Mouse (Mus musculus) mouse embryonic stem cell (cell line): Measurements from ENCODE around the gene Nek8.
"Not testable (repeated sequence)": the region's sequence is repeated elsewhere in the genome, so short reads cannot be mapped to it uniquely, and the experiment has no call there.

Source experiments
- in situ Hi-C, 2 experiments: fragments of 300-500 bp; cut with MboI; formaldehyde crosslinking; loops; 1 replicate in 1 of 2; 3 replicates in 1 of 2; pipeline ENCODE4 v1.14.3; 2019 to 2020; ENCODE audit warnings: low sequenced_read_pairs in 2 of 2, low pct_unique_long_range_greater_than_20kb in 1 of 2, mixed read lengths in 1 of 2; ENCODE audit not compliant: unreplicated experiment in 1 of 2

Nek8 gene

DNA sequence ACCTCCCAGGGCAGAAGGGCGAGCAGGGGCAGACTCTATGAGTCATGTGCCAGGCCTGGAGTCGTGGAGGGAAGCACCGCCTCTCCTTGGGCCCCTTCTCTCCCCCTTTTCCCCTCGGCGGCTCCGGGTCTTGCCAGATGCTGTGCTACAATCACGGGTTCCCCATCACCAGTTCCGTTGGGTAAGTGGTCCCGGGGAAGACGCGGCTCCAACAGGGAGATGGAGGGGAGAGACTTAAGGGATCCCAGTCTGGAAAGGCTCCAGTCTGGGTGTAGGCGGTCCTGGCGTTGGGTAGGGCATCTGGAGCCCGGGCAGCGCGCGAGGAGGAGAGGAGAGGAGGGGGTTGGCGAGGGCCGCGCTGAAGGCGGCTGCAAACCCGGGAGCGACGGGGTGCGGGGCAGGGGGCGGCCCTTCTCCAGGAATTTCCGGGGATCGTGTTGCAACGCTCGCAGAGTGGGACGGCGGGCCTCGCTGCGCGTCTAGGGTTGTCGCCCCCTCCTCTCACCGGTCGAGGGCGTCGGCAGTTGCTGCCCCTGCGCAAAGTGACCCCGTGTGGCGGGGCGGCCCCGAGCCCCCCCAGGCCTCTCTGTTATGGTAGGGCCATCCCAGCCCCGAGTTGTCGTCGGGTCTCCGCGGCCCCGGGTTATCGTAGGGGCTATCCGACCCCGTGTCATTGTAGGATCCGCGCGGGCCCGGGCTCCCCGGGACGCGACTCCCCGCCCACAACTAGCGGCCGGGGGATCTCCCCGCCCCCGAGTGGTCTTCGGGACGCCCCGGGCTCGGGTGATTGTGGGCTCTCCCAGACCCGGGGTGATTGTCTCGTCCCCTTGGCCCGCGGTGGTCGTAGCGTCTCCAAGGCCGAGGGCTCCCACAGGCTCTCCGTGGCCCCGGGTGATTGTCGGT is 12.1 kb upstream of the Nek8 start, which contains the start of gene Rab34:
Gene Rab34 (plus strand): TSS at position 100 of the 903 bp plus-strand sequence.
- in situ Hi-C loops: no loop called here

- in situ Hi-C loops: not testable (repeated sequence)
Observed at GRCm38 (mm10) chr11:78184702-78185101, 8.2 kb upstream of the Nek8 start.

DNA sequence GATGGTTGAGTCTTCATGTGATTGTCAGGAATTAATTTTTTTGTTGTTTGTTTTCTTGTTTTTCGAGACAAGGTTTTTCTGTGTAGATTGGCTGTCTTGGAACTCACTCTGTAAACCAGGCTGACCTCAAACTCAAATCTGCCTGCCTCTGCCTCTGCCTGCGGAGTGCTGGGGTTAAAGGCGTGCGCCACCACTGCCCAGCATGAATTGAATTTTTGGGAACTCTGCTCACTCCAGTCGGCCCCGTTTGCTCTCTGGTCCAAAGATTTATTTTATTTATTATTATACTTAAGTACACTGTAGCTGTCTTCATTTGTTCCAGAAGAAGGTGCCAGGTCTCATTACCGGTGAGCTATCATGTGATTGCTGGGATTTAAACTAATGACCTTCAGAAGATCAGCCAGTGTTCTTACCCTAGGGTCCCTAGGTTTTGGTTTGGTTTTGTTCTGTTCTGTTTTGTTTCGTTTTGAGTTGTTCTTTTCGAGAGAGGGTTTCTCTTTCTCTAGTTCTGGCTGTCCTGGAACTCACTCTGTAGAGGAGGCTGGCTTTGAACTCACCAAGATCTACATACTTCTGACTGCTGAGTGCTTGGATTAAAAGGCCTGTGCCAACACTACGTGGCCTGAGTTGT is 7.5 kb upstream of the Nek8 start:
- in situ Hi-C loops: no loop called here

DNA sequence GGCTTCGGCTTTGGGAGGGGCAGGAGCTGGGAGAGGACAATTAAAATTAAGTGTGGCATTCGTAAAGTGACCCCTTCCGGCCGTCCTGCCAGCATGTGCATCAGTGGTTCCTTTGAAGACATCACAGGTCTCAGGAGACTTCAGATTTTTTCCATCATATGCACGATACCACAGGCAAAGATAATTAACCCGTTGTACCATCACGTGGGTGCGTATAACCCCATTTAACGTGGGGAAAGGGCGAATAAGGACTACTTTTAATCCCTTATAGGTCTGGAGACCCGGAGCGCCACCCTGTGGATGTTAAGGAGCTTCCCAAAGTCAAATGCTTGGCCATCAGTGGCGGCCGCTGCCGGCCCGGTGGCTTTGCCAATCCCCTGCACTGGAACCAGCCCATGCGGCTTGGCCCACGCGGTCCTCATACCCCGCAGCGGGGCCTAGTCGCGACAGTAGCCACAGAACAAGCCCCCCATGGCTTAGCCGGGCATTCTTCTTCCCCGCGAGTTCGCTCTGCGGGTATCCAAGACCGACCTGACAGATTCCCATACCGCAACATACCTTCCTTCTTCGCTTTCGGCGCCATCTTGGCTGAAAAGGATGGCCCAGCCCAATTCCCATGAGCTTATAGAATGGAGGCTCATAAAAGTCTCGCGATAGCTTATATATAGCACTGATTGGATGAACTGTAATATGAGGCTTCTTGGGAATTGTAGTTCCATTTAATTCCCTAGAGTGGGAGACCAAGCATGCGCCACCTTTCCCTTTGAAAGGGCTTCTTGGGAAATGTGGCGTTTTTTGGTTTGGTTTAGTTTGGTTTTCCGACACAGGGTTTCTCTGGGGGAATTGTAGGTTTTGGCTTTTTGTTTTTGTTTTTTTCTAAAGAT is 6.7 kb upstream of the Nek8 start, which contains the start of gene Rpl23a:
Gene Rpl23a (minus strand): TSS at position 624 of the 884 bp plus-strand sequence.
- in situ Hi-C loops: no loop called here

DNA sequence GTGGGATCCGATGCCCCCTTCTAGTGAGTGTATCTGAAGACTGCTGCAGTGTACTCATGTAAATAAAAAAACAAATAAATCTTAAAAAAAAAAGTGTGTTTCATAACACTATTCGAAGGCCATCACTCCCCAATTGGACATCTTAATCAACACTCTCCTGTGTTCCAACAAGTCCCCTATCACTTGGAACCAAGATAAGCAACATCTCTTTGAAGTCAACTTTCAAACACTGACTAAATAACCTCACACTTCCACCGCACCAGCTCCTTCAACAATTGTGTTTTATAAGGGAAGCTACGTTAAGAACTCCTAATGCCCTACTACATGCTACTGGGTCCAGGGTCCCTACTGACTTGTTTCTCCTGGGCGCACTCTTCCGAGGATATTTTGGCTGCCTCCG is 6.0 kb upstream of the Nek8 start:
- in situ Hi-C loops: no loop called here

DNA sequence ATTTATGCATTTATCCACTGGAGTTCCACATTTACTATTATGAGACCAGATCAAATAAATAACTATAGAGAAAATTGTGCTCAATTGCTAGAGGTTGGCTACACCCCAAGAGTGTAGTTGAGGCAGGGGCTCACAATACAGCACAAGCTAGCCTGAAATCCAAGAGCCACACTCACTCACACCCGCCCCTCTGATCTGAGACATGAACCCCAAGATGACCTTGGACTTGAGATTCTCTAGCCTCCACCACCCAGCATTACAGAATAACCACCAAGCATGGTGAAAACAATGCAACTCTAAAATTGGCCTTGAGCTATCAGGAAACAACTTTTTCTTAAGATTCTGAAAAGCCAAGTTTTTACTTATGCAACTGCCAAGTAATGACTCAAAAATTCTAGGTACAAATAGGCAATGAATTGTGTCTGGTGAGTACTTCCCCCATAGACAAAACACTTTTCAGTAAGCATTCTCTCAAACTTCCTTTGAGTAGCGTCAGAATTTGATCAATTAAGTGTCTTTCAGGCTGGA is 5.4 kb upstream of the Nek8 start:
- in situ Hi-C loops: no loop called here

- in situ Hi-C loops: no loop called here
Observed at GRCm38 (mm10) chr11:78180081-78180761, 3.7 kb upstream of the Nek8 start.

GRCm38 (mm10) chr11:78179438-78179999 is 3.0 kb upstream of the Nek8 start:
- in situ Hi-C loops: no loop called here

DNA sequence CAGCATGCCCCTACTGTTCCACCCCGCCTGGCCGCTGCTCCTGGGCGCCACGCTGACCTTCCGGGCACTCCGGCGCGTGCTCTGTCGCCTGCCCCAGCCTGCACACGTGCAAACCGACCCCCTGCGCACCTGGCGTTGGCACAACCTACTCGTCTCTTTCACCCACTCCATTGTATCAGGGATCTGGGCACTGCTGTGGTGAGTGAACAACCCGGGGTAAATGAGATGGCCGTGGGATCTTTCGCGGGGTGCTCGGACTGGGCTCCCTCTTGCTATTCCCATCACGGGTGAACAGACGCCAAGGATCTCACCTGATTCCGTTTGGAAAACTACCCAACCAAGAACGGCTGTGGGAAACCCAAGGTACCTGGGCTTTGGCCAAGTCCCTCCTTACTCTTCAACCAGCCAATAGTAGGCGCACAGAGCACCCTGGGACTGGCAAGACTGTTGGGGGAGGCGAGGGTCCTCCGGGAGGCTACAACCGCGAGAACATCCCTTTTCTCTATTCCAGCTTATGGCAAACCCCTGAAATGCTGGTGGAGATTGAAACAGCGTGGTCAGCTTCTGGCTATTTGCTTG is 2.5 kb upstream of the Nek8 start:
- in situ Hi-C loops: no loop called here

- in situ Hi-C loops: no loop called here
Observed at GRCm38 (mm10) chr11:78177903-78178858, 1.7 kb upstream of the Nek8 start.

DNA sequence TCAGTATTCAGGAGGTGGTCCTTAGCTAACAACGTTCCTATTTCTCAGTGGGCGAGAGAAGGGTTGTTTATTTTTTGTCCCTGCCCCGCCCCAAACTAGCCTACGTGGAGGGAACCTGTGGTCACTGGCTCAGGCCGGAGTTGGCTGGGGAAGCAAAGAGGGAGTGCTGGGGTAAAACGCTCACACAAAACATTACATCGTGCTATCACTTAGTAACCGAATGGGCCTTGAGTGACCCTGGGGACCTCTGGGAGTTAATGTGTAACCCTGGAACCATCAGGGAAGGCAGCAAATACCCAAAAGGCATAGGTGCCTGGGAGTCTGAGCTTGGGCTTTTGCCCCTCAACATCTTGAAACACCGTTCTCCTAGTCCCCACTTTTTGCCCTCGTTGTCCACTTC is 962 bp upstream of the Nek8 start:
- in situ Hi-C loops: no loop called here

- in situ Hi-C loops: no loop called here
Observed at GRCm38 (mm10) chr11:78176905-78177331, 443 bp upstream of the Nek8 start.

- in situ Hi-C loops: no loop called here
Observed at GRCm38 (mm10) chr11:78175771-78176401, 589 bp downstream of the Nek8 start.

- in situ Hi-C loops: no loop called here
Observed at GRCm38 (mm10) chr11:78174506-78174905, 2.0 kb downstream of the Nek8 start.

- in situ Hi-C loops: no loop called here
Observed at GRCm38 (mm10) chr11:78172748-78173383, 3.6 kb downstream of the Nek8 start.
